Mouse (Mus musculus): ENCODE measurements at regions not wholly inside any gene's neighbourhood (a gene's known extent, or its start where the extent isn't known, plus 50 kb on each side); places are given as distances from the start of the nearest gene placed in this dataset.

- ATAC-seq (replicated peaks; ENCODE audit: insufficient number of reproducible peaks, low FRiP score, low TSS enrichment, poor library complexity, severe bottlenecking) = no peak
Observed at GRCm38 (mm10) chr12:79905828-79906737, 206.7 kb downstream of the Zfp36l1 start.

GRCm38 (mm10) chr12:79904913-79905549 lies 207.8 kb downstream of the Zfp36l1 start:
- no peak for ATAC-seq (replicated peaks; ENCODE audit: insufficient number of reproducible peaks, low FRiP score, low TSS enrichment, poor library complexity, severe bottlenecking)

- no peak for ATAC-seq (replicated peaks; ENCODE audit: insufficient number of reproducible peaks, low FRiP score, low TSS enrichment, poor library complexity, severe bottlenecking)
Observed at GRCm38 (mm10) chr12:79902761-79903160, 210.1 kb downstream of the Zfp36l1 start.

GRCm38 (mm10) chr12:79902163-79902562 lies 210.7 kb downstream of the Zfp36l1 start:
- ATAC-seq (replicated peaks; ENCODE audit: insufficient number of reproducible peaks, low FRiP score, low TSS enrichment, poor library complexity, severe bottlenecking) = no peak

- ATAC-seq (replicated peaks; ENCODE audit: insufficient number of reproducible peaks, low FRiP score, low TSS enrichment, poor library complexity, severe bottlenecking) = no peak
Observed at GRCm38 (mm10) chr12:79898198-79898930, 214.4 kb downstream of the Zfp36l1 start.

- no peak for ATAC-seq (replicated peaks; ENCODE audit: insufficient number of reproducible peaks, low FRiP score, low TSS enrichment, poor library complexity, severe bottlenecking)
Observed at GRCm38 (mm10) chr12:79895975-79896374, 216.8 kb downstream of the Zfp36l1 start.

- no peak for ATAC-seq (replicated peaks; ENCODE audit: insufficient number of reproducible peaks, low FRiP score, low TSS enrichment, poor library complexity, severe bottlenecking)
Observed at GRCm38 (mm10) chr12:79895324-79895723, 217.5 kb downstream of the Zfp36l1 start.

GRCm38 (mm10) chr12:79892871-79893270 lies 219.9 kb downstream of the Zfp36l1 start:
- ATAC-seq (replicated peaks; ENCODE audit: insufficient number of reproducible peaks, low FRiP score, low TSS enrichment, poor library complexity, severe bottlenecking) = no peak

- no peak for ATAC-seq (replicated peaks; ENCODE audit: insufficient number of reproducible peaks, low FRiP score, low TSS enrichment, poor library complexity, severe bottlenecking)
Observed at GRCm38 (mm10) chr12:79891942-79892341, 220.9 kb downstream of the Zfp36l1 start.

- ATAC-seq (replicated peaks; ENCODE audit: insufficient number of reproducible peaks, low FRiP score, low TSS enrichment, poor library complexity, severe bottlenecking) = no peak
Observed at GRCm38 (mm10) chr12:79890887-79891286, 221.9 kb downstream of the Zfp36l1 start.

- ATAC-seq (replicated peaks; ENCODE audit: insufficient number of reproducible peaks, low FRiP score, low TSS enrichment, poor library complexity, severe bottlenecking) = no peak
Observed at GRCm38 (mm10) chr12:79890291-79890690, 222.5 kb downstream of the Zfp36l1 start.

- no peak for ATAC-seq (replicated peaks; ENCODE audit: insufficient number of reproducible peaks, low FRiP score, low TSS enrichment, poor library complexity, severe bottlenecking)
Observed at GRCm38 (mm10) chr12:79888812-79889211, 224.0 kb downstream of the Zfp36l1 start.

- ATAC-seq (replicated peaks; ENCODE audit: insufficient number of reproducible peaks, low FRiP score, low TSS enrichment, poor library complexity, severe bottlenecking) = no peak
Observed at GRCm38 (mm10) chr12:79888086-79888485, 224.7 kb downstream of the Zfp36l1 start.

- ATAC-seq (replicated peaks; ENCODE audit: insufficient number of reproducible peaks, low FRiP score, low TSS enrichment, poor library complexity, severe bottlenecking) = no peak
Observed at GRCm38 (mm10) chr12:79887225-79887886, 225.5 kb downstream of the Zfp36l1 start.

GRCm38 (mm10) chr12:79886494-79886893 lies 226.3 kb downstream of the Zfp36l1 start:
- no peak for ATAC-seq (replicated peaks; ENCODE audit: insufficient number of reproducible peaks, low FRiP score, low TSS enrichment, poor library complexity, severe bottlenecking)

- 0 out of 2 replicates have a peak, but pooled peaks have one; percentile 40 for ATAC-seq (replicated peaks; ENCODE audit: insufficient number of reproducible peaks, low FRiP score, low TSS enrichment, poor library complexity, severe bottlenecking)
Observed at GRCm38 (mm10) chr12:79885286-79885685, 227.5 kb downstream of the Zfp36l1 start.

GRCm38 (mm10) chr12:79883651-79884050 lies 229.2 kb downstream of the Zfp36l1 start:
- no peak for ATAC-seq (replicated peaks; ENCODE audit: insufficient number of reproducible peaks, low FRiP score, low TSS enrichment, poor library complexity, severe bottlenecking)

GRCm38 (mm10) chr12:79880751-79881261 lies 232.0 kb downstream of the Zfp36l1 start:
- ATAC-seq (replicated peaks; ENCODE audit: insufficient number of reproducible peaks, low FRiP score, low TSS enrichment, poor library complexity, severe bottlenecking) = no peak

- ATAC-seq (replicated peaks; ENCODE audit: insufficient number of reproducible peaks, low FRiP score, low TSS enrichment, poor library complexity, severe bottlenecking) = no peak
Observed at GRCm38 (mm10) chr12:79880346-79880745, 232.5 kb downstream of the Zfp36l1 start.

All from monocyte, adult 5-6 weeks (primary cell).